Mouse (Mus musculus): Measurements from ENCODE around the gene Pdcd11.

Pdcd11 gene

GRCm38 (mm10) chr19:47168793-47169412, 78.3 kb downstream of the Pdcd11 start:
- peak; percentile 69 for DNase-seq (ENCODE audit: low read depth, low spot score)

- no peak for DNase-seq (ENCODE audit: low read depth, low spot score)
Observed at GRCm38 (mm10) chr19:47174515-47174914, 83.9 kb downstream of the Pdcd11 start.

- no peak for DNase-seq (ENCODE audit: low read depth, low spot score)
Observed at GRCm38 (mm10) chr19:47175472-47175871, 84.9 kb downstream of the Pdcd11 start.

- DNase-seq (ENCODE audit: low read depth, low spot score): no peak
Observed at GRCm38 (mm10) chr19:47176916-47177505, 86.4 kb downstream of the Pdcd11 start.

GRCm38 (mm10) chr19:47178001-47178400, 87.4 kb downstream of the Pdcd11 start:
- DNase-seq (ENCODE audit: low read depth, low spot score): no peak

GRCm38 (mm10) chr19:47178431-47179271, 88.1 kb downstream of the Pdcd11 start, which contains the start of gene Neurl1a:
TSS of gene Neurl1a (plus strand) at chr19:47178820.
- DNase-seq (ENCODE audit: low read depth, low spot score): peak; percentile 71

GRCm38 (mm10) chr19:47179272-47179809, 88.8 kb downstream of the Pdcd11 start:
- no peak for DNase-seq (ENCODE audit: low read depth, low spot score)

GRCm38 (mm10) chr19:47180011-47180410, 89.4 kb downstream of the Pdcd11 start:
- DNase-seq (ENCODE audit: low read depth, low spot score): no peak
